Mouse (Mus musculus): Measurements from ENCODE around the gene Cdkn1b. TPM values are rescaled to one million over a fixed set of nuclear protein-coding genes. Genes with fewer than 3 reads are reported as not detected.

Cdkn1b gene
- polyA plus RNA-seq, 1 experiment from 2014 or later: 21.7 TPM

DNA sequence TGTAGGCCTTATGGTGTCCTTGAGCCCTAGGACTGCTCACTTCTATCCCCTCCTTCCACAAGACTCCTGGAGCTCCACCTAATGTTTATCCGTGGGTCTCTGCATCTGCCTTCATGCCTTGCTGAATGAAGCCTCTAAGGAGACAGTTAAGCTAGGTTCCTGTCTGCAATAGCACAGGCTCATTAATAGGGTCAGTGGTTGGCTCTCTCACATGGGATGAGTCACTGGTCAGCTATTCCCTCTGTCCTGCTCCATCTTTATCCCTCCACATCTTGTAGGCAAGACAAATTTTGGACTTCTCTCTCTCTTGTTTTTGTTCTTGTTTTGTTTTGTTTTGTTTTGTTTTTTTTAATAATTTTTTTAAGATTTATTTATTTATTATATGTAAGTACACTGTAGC lies 14.4 kb upstream of the Cdkn1b start:
- no peak overlapping the region for H3K9ac ChIP-seq
- H3K4me2 ChIP-seq: no peak overlapping the region
- no peak overlapping the region for H3K27ac ChIP-seq (replicated peaks)
- no peaks in the 10 kb centered on the region for H3K9me3 ChIP-seq
- 92% methylated on average over 1 of the region's 1 CpGs for WGBS
- H3K36me3 ChIP-seq: no peaks in the 10 kb centered on the region
- ATAC-seq (ENCODE audit: low read depth): no peak
- no peak overlapping the region for H3K4me3 ChIP-seq
- no peaks in the 10 kb centered on the region for H3K27me3 ChIP-seq
- no peaks in the 10 kb centered on the region for H3K4me1 ChIP-seq (replicated peaks)

DNA sequence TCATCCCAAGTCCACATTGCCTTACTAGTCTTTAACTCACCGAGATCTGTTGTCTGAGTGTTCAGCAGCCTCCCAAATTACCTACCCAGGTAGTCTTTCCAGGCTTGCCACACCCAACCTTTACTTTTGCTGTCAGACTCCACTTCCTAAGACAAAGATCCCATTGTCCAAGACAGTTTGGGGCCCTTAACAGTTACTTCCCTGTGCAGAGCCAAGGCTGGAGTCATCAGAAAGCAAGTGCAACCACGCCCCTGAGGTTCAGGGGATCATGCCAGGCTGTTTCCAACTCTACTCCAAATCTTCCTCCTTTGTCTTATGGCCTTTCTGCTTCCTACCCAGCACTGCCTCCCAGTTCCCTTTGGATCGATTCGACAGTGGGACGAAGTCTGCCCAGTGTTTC lies 5.7 kb upstream of the Cdkn1b start:
- H3K36me3 ChIP-seq: no peaks in the 10 kb centered on the region
- ATAC-seq (ENCODE audit: low read depth): no peak
- H3K4me2 ChIP-seq: no peak overlapping the region
- 94% methylated on average over 5 of the region's 5 CpGs for WGBS
- no peak overlapping the region for H3K4me3 ChIP-seq
- no peaks in the 10 kb centered on the region for H3K9me3 ChIP-seq
- peaks cover 11% of the 10 kb centered on the region for H3K27me3 ChIP-seq
- peaks cover 18% of the 10 kb centered on the region for H3K4me1 ChIP-seq (replicated peaks)
- no peak overlapping the region for H3K9ac ChIP-seq
- H3K27ac ChIP-seq (replicated peaks): no peak overlapping the region

DNA sequence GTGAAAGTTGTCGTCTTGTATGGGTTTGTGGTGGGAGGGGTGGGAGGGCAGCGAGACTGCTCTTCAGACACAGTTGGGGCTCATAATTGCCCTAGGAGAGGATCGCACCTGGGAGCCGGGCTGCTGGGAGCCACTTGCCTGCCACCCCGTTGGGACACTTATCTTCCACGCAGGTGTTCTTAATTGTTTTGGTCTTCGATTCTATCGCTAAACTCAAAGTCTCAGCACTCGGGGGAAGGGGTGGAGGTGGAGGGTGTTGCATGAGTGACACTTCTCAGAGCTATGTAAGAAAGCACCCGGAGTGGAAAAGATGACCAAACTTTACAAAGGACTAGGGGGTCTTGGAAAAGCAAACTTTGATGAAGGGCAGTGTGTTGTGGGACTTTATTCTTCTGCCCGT lies 3.6 kb upstream of the Cdkn1b start:
- ATAC-seq (ENCODE audit: low read depth): no peak
- peak overlapping the region; percentile 40 for H3K27ac ChIP-seq (replicated peaks)
- peaks cover 11% of the 10 kb centered on the region for H3K27me3 ChIP-seq
- no peaks in the 10 kb centered on the region for H3K9me3 ChIP-seq
- peak overlapping the region; percentile 65 for H3K4me2 ChIP-seq
- H3K36me3 ChIP-seq: no peaks in the 10 kb centered on the region
- H3K9ac ChIP-seq: peak overlapping the region; percentile 63
- H3K4me3 ChIP-seq: peak overlapping the region; percentile 40
- WGBS: 0% methylated on average over 11 of the region's 11 CpGs
- peaks cover 20% of the 10 kb centered on the region for H3K4me1 ChIP-seq (replicated peaks)

DNA sequence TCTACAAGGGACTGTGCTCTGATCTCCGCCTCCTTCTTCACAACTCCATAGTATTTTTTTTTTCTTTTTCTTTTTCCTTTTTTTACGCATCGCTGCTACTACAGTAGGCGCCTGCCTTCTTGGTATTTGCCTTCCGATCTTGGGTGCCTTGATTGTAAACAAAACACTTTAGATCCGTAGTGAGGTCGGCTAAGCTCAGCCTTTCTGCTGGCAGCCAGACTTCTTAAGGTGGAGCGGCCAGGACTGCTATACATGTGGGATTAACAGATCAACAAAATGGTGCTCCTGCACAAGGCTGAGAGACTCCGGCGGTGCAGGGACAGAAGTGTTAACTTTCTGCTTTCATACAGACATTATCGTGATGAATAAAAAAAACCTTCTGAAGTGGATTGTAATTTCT lies 3.1 kb upstream of the Cdkn1b start:
- ATAC-seq (ENCODE audit: low read depth): no peak
- 2% methylated on average over 11 of the region's 11 CpGs for WGBS
- no peaks in the 10 kb centered on the region for H3K9me3 ChIP-seq
- peak overlapping the region; percentile 40 for H3K4me3 ChIP-seq
- H3K36me3 ChIP-seq: no peaks in the 10 kb centered on the region
- H3K4me2 ChIP-seq: peak overlapping the region; percentile 65
- peak overlapping the region; percentile 40 for H3K27ac ChIP-seq (replicated peaks)
- peak overlapping the region; percentile 63 for H3K9ac ChIP-seq
- H3K27me3 ChIP-seq: peaks cover 11% of the 10 kb centered on the region
- peaks cover 25% of the 10 kb centered on the region for H3K4me1 ChIP-seq (replicated peaks)

DNA sequence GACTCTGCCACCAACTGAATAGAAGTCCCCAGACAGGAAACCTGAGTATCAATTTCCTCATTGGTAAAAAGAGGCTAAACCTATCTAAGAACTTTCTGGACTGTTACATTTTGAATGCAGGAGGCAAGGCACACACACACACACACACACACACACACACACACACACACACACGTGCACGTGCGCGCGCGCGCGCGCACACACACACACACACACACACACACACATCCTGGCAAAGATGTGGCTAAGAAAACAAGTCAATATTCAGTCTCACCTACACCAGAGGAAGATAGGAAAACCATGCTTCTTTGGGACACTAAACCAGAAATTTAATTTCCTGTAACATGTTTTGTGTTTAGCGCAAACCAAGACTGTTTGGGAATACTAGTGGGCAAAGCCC lies 1.4 kb upstream of the Cdkn1b start:
- Histone ChIP-seq H3K4me3 (no peak overlapping the region), H3K27ac (replicated peaks) (0 out of 2 replicates have a peak overlapping the region, but pooled peaks have one; percentile 98), H3K27me3 (peaks cover 11% of the 10 kb centered on the region), H3K4me1 (replicated peaks) (peaks cover 40% of the 10 kb centered on the region), H3K36me3 (0 out of 2 replicates have a peak, but pooled peaks cover 5% of the 10 kb centered on the region), H3K9ac (no peak overlapping the region), H3K9me3 (no peaks in the 10 kb centered on the region), H3K4me2 (peak overlapping the region; percentile 71; the same call in 1 of the 2 replicates)
- WGBS: 95% methylated on average over 8 of the region's 10 CpGs
- no peak for ATAC-seq (ENCODE audit: low read depth)

DNA sequence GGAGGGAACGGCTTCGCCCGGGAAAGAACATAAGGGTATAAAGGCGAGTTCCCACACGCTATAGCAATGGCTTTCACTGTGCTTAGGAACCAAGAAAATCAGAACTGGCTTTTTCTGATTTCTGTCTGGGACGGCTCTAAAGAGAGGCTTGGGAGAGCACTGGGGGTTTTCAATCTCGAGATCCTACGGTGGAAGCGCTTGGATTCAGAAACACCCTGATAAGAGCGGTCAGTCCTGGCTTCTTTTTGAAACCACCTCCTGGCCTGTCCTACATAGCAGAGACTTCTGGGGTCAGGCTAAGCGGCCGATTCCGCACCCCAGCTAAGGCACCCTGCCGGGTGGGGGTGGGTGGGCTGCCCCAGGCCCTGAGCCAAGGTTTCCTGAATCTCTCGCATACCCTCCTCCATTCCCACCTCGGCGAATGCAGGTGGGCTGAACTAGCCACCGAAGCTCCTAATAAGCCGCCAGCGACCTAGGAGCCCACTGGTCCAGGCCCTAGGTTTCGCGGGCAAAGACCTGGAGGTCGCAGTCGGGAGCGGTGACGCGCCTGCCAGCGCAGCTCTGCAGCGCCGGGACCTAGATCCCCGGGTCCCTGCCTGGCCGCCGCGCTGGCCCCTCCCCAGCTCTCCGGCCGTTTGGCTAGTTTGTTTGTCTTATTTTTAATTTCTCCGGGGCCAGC lies 551 bp upstream of the Cdkn1b start:
- WGBS: 3% methylated on average over 37 of the region's 37 CpGs
- ATAC-seq (ENCODE audit: low read depth): peak; percentile 79

DNA sequence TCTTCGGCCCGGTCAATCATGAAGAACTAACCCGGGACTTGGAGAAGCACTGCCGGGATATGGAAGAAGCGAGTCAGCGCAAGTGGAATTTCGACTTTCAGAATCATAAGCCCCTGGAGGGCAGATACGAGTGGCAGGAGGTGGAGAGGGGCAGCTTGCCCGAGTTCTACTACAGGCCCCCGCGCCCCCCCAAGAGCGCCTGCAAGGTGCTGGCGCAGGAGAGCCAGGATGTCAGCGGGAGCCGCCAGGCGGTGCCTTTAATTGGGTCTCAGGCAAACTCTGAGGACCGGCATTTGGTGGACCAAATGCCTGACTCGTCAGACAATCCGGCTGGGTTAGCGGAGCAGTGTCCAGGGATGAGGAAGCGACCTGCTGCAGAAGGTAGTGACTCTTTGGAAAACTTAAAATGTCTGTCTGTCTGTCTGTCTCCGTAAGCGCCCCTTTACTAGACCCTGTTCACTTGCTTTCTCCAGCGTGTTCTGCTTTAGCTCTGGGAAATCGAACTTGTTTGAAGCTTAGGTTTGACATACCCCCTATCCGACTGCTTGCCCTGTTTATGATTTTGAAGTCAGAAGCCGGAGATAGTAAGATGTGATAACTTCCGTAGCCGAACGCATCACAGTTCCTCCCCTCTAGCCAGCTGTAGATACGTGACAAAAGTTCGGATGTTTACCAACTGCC lies 953 bp downstream of the Cdkn1b start:
- Histone ChIP-seq H3K4me2 (peak overlapping the region; percentile 71), H3K4me3 (peak overlapping the region; percentile 95), H3K4me1 (replicated peaks) (peaks cover 46% of the 10 kb centered on the region), H3K27me3 (peaks cover 7% of the 10 kb centered on the region; the same call in 1 of the 2 replicates), H3K36me3 (0 out of 2 replicates have a peak, but pooled peaks cover 6% of the 10 kb centered on the region), H3K27ac (replicated peaks) (peak overlapping the region; percentile 98), H3K9ac (peak overlapping the region; percentile 96), H3K9me3 (no peaks in the 10 kb centered on the region)
- WGBS: under 1% methylated on average over 32 of the region's 32 CpGs
- 0 out of 2 replicates have a peak, but pooled peaks have one; percentile 6 for ATAC-seq (ENCODE audit: low read depth)

More for the DNA sequence above, 551 bp upstream of the Cdkn1b start:
- H3K9ac ChIP-seq: peak overlapping the region; percentile 96
- H3K4me1 ChIP-seq (replicated peaks): peaks cover 46% of the 10 kb centered on the region
- H3K36me3 ChIP-seq: 0 out of 2 replicates have a peak, but pooled peaks cover 6% of the 10 kb centered on the region
- H3K4me2 ChIP-seq: peak overlapping the region; percentile 71
- H3K4me3 ChIP-seq: peak overlapping the region; percentile 95
- H3K27ac ChIP-seq (replicated peaks): peak overlapping the region; percentile 98
- H3K27me3 ChIP-seq: peaks cover 11% of the 10 kb centered on the region
- no peaks in the 10 kb centered on the region for H3K9me3 ChIP-seq

DNA sequence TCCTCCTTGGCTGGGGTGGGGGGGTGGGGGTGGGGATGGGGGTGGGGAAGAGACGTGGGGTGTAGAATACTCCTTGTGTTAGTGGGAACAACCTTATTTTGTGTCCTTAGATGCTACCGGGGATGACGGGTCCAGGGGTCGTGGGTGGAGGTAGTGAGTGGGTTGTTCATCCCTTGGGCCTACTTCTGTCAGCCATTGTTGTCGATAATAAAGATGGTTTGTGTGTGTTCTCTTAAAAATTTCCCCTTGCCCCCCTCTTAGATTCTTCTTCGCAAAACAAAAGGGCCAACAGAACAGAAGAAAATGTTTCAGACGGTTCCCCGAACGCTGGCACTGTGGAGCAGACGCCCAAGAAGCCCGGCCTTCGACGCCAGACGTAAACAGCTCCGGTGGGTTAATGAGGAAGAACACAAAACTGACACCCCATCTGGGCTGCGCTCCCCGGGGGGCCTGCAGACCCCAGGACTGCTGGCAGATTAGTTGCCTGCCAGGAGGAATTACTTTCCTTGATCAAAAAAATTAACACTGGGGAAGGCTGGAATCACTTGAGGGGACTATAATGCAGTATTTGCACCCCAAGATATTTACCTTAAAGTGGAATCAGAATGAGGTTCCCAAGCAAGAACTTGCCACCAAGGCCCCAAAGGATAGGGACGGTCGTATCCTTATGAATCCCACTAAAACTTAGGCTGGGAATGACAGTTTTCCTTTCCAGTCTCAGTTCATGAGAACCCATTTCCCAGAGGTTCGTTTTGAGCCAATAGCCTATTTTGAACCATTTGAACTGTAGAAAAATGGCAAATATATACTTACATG lies 1.7 kb downstream of the Cdkn1b start:
- Histone ChIP-seq H3K4me1 (replicated peaks) (peaks cover 47% of the 10 kb centered on the region), H3K4me2 (peak overlapping the region; percentile 71), H3K36me3 (0 out of 2 replicates have a peak, but pooled peaks cover 6% of the 10 kb centered on the region), H3K27me3 (peaks cover 7% of the 10 kb centered on the region; the same call in 1 of the 2 replicates), H3K9me3 (no peaks in the 10 kb centered on the region), H3K9ac (peak overlapping the region; percentile 96), H3K27ac (replicated peaks) (peak overlapping the region; percentile 98), H3K4me3 (peak overlapping the region; percentile 95)
- no peak for ATAC-seq (ENCODE audit: low read depth)
- 5% methylated on average over 20 of the region's 20 CpGs for WGBS

DNA sequence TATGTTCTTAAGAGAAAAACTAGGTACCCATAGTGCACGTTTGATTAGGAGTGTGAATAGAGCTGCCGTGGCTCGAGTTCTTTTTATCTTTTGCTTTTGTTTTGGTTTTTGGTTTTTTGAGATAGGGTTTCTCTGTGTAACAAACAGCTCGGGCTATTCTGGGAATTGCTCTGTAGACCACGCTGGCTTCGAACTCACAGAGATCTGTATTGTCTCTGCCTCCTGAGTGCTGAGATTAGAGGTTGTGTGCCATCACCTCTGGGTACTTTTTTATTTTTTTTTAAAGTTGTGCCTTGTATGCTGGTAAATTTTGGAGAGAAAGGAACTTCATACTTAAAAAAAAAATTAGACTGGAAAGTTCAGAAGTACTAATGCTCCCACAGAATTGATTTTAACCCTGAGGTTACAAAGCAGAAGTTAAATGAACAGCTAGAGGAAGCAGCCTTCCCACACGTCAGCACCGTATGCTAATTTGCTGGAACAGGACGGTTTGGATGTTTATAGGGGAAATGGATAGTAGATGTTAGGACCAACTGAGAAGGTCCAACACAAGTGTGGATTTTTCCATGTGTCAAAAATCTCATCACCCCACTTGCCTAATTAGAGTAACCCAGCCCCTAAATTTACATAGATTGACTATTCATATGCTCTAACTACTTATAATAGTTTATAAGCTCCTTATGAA lies 2.5 kb downstream of the Cdkn1b start:
- no peaks in the 10 kb centered on the region for H3K9me3 ChIP-seq
- peak overlapping the region; percentile 95 for H3K4me3 ChIP-seq
- peaks cover 47% of the 10 kb centered on the region for H3K4me1 ChIP-seq (replicated peaks)
- H3K36me3 ChIP-seq: 0 out of 2 replicates have a peak, but pooled peaks cover 6% of the 10 kb centered on the region
- ATAC-seq (ENCODE audit: low read depth): no peak
- H3K27me3 ChIP-seq: peaks cover 7% of the 10 kb centered on the region; the same call in 1 of the 2 replicates
- peak overlapping the region; percentile 96 for H3K9ac ChIP-seq
- WGBS: 41% methylated on average over 9 of the region's 9 CpGs
- H3K27ac ChIP-seq (replicated peaks): no peak overlapping the region
- H3K4me2 ChIP-seq: peak overlapping the region; percentile 71

DNA sequence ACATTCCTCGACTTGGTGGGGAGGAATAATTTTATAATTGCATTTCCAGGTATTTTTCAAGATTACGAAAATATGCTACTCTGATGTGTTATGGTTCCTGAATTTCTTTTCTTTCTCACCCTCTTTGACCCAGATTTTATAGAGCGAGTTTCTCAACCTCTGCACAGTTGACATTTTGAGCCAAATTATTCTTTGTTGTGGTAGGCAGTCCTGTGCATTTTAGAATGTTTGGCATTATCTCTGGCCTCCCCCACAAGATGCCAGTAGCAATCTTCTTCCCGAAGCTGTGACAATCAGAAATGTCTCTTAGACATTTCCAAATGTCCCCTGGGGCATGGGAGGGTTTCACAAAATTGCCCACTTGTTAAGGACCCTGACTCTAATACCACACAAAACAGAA lies 3.5 kb downstream of the Cdkn1b start:
- H3K36me3 ChIP-seq: 0 out of 2 replicates have a peak, but pooled peaks cover 6% of the 10 kb centered on the region
- H3K9me3 ChIP-seq: no peaks in the 10 kb centered on the region
- H3K27me3 ChIP-seq: no peaks in the 10 kb centered on the region
- H3K27ac ChIP-seq (replicated peaks): no peak overlapping the region
- peak overlapping the region; percentile 23 for H3K4me3 ChIP-seq
- 70% methylated on average over 4 of the region's 4 CpGs for WGBS
- H3K9ac ChIP-seq: peak overlapping the region; percentile 43; the same call in 1 of the 2 replicates
- peak overlapping the region; percentile 71 for H3K4me2 ChIP-seq
- no peak for ATAC-seq (ENCODE audit: low read depth)
- H3K4me1 ChIP-seq (replicated peaks): peaks cover 49% of the 10 kb centered on the region

DNA sequence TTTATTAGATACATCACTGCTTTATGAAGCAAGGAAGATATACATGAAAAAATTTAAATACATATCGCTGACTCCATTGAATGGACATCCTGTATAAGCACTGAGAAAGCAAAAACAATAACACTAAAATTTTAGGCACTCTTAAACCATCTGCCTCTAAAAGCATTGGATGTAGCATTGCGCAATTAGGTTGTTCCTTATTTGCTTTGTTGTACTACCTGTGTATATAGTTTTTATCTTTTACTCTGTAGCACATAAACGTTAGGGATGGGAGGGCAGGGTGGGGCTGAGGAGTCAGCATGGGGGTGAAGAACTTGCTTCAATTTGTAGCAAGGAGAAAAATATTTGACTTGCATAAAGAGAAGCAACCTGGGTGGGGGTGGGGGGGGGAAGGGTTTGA lies 4.1 kb downstream of the Cdkn1b start:
- H3K9ac ChIP-seq: no peak overlapping the region
- H3K4me2 ChIP-seq: peak overlapping the region; percentile 71
- peaks cover 52% of the 10 kb centered on the region for H3K4me1 ChIP-seq (replicated peaks)
- 0 out of 2 replicates have a peak, but pooled peaks cover 6% of the 10 kb centered on the region for H3K36me3 ChIP-seq
- no peaks in the 10 kb centered on the region for H3K9me3 ChIP-seq
- no peak overlapping the region for H3K27ac ChIP-seq (replicated peaks)
- no peak for ATAC-seq (ENCODE audit: low read depth)
- H3K27me3 ChIP-seq: no peaks in the 10 kb centered on the region
- WGBS: 71% methylated on average over 3 of the region's 3 CpGs
- H3K4me3 ChIP-seq: 0 out of 2 replicates have a peak overlapping the region, but pooled peaks have one; percentile 11
